Mouse (Mus musculus): ENCODE measurements around the gene Zfp428.
"Not testable (repeated sequence)": the region's sequence is repeated elsewhere in the genome, so short reads cannot be mapped to it uniquely, and the experiment has no call there.

Gene Zfp428

DNA sequence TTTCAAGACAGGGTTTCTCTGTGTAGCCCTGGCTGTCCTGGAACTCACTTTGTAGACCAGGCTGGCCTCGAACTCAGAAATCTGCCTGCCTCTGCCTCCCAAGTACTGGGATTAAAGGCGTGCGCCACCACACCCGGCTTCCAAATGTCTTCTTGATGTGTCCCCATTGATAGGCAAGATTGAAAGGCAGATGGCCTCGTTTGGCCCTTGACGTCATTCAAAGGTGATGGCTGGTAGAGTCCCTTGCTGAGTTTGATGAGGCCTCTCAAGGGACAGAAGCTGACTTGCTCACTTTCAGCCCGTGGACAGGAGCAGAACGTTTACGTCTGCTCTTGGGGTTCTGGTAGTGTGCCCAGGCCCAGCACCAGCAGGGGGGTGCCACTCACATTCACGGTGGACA is 13.2 kb downstream of the Zfp428 start:
- not testable (repeated sequence) for DNase-seq (ENCODE audit: low read depth, low spot score)

GRCm38 (mm10) chr7:24522805-24523204 is 16.0 kb downstream of the Zfp428 start:
- no peak for DNase-seq (ENCODE audit: low read depth, low spot score)

DNA sequence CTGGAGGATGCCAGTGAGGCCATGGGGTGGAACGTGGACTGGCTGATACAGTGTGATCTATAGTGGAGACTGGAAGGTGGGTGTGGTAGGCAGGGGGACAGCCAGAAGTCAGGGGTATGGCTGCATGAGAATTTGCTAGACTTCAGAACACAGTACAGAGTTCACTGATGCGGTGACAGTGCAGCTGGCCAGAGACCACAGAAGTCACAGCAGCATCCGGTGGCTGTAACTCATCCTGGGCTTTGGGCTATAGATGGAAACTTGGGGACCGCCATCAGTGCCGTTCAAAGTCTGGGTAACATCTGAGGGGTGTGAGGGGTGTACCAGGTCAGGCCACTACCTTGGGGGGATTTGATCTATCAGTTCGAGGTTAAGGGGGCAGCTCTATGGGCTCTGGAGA is 16.9 kb downstream of the Zfp428 start:
- DNase-seq (ENCODE audit: low read depth, low spot score): no peak

DNA sequence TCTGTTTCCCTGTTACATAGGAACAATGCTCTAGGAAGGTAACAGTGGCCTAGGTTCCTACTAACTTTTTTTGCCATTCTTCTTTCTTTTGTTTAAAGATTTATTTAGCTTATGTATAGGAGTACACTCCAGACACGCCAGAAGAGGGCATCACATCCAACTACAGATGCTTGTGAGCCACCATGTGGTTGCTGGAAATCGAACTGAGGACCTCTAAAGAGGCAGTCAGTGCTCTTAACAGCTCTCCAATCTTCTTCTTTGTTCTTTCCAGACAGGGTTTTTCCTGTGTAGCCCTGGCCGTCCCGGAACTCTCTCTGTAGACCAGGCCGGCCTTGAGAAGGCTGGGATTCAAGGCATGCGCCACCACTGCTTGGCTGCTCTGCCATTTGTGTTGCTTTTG is 18.2 kb downstream of the Zfp428 start:
- no peak for DNase-seq (ENCODE audit: low read depth, low spot score)

- no peak for DNase-seq (ENCODE audit: low read depth, low spot score)
Observed at GRCm38 (mm10) chr7:24525686-24526420, 19.0 kb downstream of the Zfp428 start.

DNA sequence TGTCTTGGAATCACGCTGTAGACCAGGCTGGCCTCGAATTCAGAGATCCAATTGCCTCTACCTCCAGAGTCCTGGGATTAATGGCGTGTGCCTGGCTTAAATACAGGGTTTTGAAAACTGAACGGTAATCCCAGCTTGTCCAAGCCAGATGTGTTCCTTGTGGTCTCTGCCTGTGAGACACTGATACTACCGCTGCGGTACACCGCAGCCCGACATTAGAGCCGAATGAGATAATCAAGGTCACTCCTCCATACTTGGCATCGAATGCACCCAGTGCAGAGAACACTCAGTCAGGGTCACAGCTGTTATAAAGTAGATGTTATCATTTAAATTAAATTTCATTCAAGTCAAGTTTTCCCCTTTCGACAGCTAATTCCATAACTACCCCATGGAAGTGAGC is 22.1 kb downstream of the Zfp428 start:
- no peak for DNase-seq (ENCODE audit: low read depth, low spot score)

DNA sequence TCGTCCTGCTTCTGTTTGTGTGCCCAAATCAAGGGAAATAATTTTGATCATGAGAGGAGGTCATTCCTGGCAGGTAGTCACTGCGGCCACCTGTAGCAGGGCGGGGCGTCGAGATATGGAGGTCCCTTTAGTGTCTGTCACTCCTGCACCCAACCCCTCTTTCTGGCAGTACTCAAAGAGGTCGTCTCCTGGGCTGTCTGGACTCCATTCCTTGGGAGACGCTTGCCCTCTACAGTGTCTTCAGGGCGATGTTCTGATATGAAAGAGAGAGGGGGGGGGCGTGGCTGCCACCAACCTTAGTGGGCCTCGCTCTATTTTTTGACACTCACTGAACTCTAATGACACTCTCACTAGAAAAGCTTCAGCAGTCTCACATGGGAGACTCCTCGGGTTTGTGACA is 22.8 kb downstream of the Zfp428 start:
- no peak for DNase-seq (ENCODE audit: low read depth, low spot score)

DNA sequence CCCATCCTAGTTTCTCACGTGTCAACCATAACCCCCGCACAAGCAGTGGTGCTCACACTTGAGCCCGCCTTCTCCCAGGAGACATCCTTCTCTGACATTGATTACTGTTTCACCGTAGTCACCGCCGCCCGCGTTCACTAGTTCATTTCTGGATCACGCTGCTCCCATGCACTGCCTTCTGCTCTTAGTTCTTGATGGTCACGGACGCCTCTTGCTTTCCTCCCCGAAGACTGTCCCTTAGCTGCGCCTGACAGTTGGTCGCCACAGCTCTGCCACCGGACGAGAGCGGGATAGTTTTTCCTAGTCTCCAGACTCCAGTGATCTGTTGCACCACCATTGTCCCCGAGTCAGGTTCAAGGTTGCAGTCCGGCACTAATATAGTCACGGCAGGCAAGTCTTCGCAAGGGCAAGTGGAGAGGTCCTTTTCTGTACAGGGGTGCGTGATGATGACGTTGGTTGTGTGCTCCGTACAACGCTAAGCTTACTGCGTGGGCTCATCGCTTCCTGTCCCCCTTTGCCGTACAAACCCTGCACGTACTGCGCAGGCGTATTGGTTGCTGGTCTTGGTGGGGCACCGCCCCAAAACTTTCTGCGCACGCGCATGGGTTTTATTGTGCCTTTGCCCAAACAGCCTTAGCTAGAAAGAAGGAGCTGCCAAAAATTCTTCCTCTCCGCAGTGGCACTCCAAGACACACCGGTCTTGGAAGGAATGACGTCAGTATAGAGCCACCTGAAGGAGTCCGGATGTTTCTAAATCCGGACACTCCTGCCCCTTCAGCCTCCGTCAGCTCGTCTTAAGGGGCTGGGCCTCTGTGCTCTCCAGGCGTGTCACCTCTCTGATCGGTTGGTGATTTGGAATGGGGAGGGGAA is 23.5 kb downstream of the Zfp428 start, which contains the start of gene Irgq:
Irgq (plus strand) TSS at position 628 of the 870 bp plus-strand sequence.
- peak; percentile 100 for DNase-seq (ENCODE audit: low read depth, low spot score)

DNA sequence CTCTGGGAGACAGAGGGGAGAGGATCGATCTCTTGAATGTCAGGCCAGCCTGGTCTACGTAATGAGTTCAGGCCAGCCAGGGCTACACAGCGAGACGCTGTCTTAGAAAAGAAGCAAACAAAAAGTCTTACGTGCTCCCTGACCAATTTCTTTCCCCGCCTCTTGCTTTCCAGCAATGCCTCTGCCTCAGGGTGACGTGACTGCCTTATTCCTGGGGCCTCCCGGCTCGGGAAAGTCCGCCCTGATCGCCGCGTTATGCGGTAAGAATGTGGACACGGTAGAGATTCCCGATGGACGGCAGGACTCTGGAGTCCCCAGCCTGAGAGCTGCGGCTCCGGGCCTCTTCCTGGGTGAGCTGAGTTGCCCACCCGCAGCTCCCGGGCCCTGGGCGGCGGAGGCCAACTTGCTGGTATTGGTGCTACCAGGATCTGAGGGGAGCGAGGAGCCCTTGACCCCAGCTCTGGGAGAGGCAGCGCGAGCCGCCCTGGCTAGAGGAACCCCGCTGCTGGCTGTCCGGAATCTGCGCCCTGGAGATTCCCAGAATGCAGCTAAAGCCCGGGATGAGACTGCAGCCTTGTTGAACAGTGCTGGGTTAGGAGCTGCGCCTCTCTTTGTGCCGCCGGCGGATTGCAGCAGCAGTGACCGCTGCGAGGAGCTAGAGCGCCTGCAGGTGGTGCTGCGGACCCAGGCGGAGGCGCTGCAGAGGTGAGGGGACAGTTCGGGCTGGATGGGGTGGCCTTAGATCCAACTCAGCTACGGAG is 24.6 kb downstream of the Zfp428 start:
- peak; percentile 75 for DNase-seq (ENCODE audit: low read depth, low spot score)

DNA sequence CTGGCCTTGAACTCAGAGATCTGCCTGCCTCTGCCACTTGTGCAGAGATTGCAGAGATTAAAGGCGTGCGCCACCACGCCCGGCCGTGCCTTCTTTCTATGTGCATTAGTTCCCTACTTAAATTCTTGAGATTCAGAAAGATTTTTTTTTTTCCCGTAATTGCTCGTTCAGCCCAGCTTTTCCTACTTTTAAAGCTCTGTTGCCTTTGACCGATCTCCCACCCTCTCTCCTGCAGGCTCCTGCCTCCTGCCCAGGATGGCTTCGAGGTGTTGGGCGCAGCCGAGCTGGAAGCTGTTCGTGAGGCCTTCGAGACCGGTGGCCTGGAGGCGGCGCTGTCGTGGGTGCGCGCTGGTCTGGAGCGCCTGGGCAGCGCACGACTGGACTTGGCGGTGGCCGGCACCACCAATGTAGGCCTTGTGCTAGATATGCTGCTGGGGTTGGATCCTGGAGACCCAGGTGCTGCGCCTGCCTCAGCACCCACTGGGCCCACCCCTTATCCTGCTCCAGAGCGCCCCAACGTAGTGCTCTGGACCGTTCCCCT is 26.3 kb downstream of the Zfp428 start:
- no peak for DNase-seq (ENCODE audit: low read depth, low spot score)

GRCm38 (mm10) chr7:24533806-24534205 is 27.0 kb downstream of the Zfp428 start:
- no peak for DNase-seq (ENCODE audit: low read depth, low spot score)

DNA sequence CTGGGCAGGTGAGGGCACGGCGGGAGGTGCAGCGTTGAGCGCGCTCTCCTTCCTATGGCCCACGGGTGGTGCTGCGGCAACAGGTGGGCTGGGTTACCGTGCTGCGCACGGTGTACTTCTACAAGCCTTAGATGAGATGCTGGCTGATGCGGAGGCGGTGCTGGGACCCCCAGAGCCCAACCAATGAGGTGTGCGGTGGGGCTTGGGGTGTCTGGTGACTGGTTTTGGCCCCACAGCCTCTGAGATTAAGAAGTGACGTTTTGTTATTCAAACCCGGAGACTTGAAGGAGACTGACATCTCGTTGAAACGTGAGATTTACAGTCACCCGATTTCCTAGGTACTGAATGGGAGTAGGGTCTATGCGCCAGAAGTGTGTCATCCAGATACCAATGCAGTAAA is 27.5 kb downstream of the Zfp428 start:
- DNase-seq (ENCODE audit: low read depth, low spot score): no peak

GRCm38 (mm10) chr7:24537081-24537480 is 30.3 kb downstream of the Zfp428 start:
- DNase-seq (ENCODE audit: low read depth, low spot score): no peak

GRCm38 (mm10) chr7:24537591-24537990 is 30.8 kb downstream of the Zfp428 start:
- no peak for DNase-seq (ENCODE audit: low read depth, low spot score)

DNA sequence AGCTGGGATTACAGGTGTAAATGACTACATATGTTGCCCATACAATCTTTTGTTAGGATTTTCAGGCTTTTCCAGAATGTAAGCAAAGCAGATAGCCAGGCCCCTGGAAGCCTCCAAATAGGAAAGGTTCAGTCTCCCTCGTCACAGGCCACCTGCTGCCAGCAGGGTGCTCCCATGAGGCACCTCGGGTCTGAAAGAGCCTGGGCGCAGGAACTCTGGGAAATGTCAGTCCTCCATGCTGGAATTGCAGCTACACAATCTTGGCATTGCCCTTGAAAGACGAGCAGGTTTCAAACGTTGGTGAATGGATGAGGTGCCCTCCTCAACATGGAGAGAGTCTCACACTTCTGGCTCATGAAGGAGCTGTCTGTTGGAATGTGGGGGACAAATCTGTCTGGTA is 31.3 kb downstream of the Zfp428 start:
- no peak for DNase-seq (ENCODE audit: low read depth, low spot score)

DNA sequence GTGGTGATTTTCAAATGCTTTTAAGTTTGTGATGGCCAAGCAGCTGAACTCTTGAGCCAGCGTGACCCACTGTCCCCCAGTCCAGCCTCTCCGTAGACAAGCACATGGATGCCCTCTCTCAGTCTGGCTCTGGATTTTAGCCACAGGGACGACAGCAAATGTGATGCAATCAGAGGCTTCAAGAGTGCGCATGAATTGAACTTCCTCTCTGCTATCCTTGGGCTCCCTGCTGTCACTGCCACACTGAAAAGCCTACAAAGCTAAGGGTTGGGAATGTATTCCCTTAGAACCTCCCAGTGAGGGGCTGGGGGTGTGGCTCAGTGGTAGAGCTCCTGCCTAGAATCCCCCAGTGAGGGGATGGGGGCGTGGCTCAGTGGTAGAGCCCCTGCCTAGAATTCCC is 31.9 kb downstream of the Zfp428 start:
- no peak for DNase-seq (ENCODE audit: low read depth, low spot score)

GRCm38 (mm10) chr7:24539686-24540085 is 32.9 kb downstream of the Zfp428 start:
- DNase-seq (ENCODE audit: low read depth, low spot score): no peak

DNA sequence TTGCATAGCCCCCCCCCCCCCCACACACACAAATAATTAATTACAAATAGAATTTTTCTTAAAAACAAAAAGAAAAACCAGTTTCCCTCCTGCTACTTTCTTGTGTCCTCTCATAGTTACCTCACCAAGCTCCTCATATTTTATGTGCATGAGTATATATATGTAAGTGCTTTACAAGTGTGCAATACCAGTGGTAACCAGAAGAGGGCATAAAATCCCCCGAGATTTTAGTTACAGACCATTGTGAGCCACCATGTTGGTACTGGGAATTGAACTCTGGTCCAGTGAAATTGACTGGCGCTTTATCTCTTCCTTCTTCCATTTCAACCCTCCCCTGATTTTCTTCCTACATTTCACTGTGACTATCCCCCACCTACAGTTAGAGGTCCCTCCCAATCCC is 37.7 kb downstream of the Zfp428 start:
- DNase-seq (ENCODE audit: low read depth, low spot score): peak; percentile 39

DNA sequence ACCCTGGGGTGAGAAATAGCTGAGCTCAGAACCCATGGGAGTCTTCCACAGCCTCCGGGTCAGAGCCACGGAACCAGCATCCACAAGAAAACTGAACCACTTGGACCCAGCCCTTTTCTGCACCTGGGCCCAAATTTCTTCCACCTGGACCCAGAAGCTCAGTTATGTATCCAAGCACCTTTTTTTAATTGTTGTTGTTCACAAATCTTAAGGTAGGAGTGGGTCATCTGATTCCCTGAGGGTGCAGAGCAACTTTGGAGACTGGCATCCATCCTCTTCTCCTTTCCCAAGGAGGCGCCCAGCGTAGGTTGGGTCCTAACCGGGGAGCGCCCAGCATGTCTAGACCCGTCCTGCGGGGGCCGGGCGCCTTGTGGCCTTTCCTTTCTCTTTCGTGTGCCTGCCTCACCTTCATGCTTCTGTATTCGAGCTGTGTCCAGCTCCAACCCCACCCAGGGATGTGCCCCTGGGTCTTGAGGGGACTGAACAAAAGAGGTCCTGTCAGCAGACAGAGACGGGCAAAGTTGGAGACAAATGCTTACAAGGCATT is 39.3 kb downstream of the Zfp428 start, which contains the start of the genes Pinlyp and Xrcc1:
Pinlyp (minus strand) TSS at position 51 of the 547 bp plus-strand sequence.
Xrcc1 (plus strand) TSS at position 222 of the 547 bp plus-strand sequence.
- no peak for DNase-seq (ENCODE audit: low read depth, low spot score)

- peak; percentile 99 for DNase-seq (ENCODE audit: low read depth, low spot score)
Observed at GRCm38 (mm10) chr7:24546634-24547389, 40.0 kb downstream of the Zfp428 start.

All from CD4-positive, CD25-positive, alpha-beta regulatory T cell, adult 2 months (primary cell).